Mouse (Mus musculus) G1E (cell line): ENCODE data around the gene Traf5.

Experiments
- CTCF ChIP-seq: IDR thresholded peaks from 2 replicates; pipeline ENCODE4 v1.5.1; 2012; ENCODE audit warnings: low read depth, low read length, inconsistent platforms, mixed read lengths
- GATA1 ChIP-seq: IDR thresholded peaks from 2 replicates; pipeline ENCODE4 v1.6.1; 2012; ENCODE audit warnings: borderline replicate concordance, low read length, inconsistent platforms, mixed read lengths
- GATA2 ChIP-seq: IDR thresholded peaks from 2 replicates; pipeline ENCODE4 v1.6.1; 2012; ENCODE audit warnings: low read depth, low read length, inconsistent platforms, borderline replicate concordance

DNA sequence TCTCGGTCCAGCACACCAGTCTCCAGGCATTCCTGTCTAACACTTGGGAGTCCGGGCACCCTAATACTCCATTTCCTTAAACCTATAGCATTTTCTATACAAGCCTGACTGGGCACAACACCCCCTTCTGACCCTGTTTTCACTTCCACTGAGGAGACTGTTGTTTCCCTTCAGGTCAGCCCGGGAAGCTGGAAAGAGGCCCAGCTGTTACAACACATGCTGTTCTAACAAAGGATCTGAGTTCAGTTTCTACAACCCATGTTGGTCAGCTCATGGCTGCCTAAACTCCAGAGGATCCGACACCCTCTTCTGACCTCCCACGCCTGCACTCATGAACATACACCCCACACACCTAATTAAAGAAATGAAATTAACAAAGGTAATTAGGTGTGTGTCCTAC is 39.4 kb downstream of the Traf5 start:
- no peak for TF ChIP-seq CTCF
- TF ChIP-seq GATA1, result no peak
- TF ChIP-seq GATA2, result no peak
